Mouse (Mus musculus) myocyte (in vitro differentiated cells): ENCODE measurements at regions not wholly inside any gene's neighbourhood (a gene's known extent, or its start where the extent isn't known, plus 50 kb on each side); places are given as distances from the start of the nearest gene placed in this dataset.

Source experiments
- E2F4 ChIP-seq: IDR thresholded peaks from one replicate; pipeline ENCODE4 v1.6.1; 2011; ENCODE audit warnings: mild to moderate bottlenecking, control low read depth, moderate library complexity; ENCODE audit not compliant: insufficient read depth
- MAX ChIP-seq: IDR thresholded peaks from one replicate; pipeline ENCODE4 v1.6.1; 2011; ENCODE audit warnings: low read depth, mild to moderate bottlenecking, control low read depth
- MYOD1 ChIP-seq, 3 experiments: IDR thresholded peaks; one replicate each; pipeline ENCODE4 v1.6.1; 2011; ENCODE audit warnings: control low read depth in 2 of 3, low read depth in 2 of 3, mild to moderate bottlenecking in 2 of 3, moderate library complexity in 1 of 3; ENCODE audit not compliant: insufficient read length in 2 of 3, control insufficient read depth in 1 of 3
- MYOG ChIP-seq, 3 experiments: IDR thresholded peaks; one replicate each; pipeline ENCODE4 v1.6.1; 2011; ENCODE audit warnings: control low read depth in 2 of 3, low read depth in 2 of 3, mild to moderate bottlenecking in 2 of 3; ENCODE audit not compliant: insufficient read length in 2 of 3, control insufficient read depth in 1 of 3, insufficient read depth in 1 of 3
- POLR2A ChIP-seq: IDR thresholded peaks from one replicate; pipeline ENCODE4 v1.6.1; 2011; ENCODE audit warnings: low read depth, mild to moderate bottlenecking, control low read depth, moderate library complexity; ENCODE audit not compliant: insufficient read length
- POLR2AphosphoS2 ChIP-seq: IDR thresholded peaks from one replicate; pipeline ENCODE4 v1.6.1; 2011; ENCODE audit warnings: low read depth, control low read depth; ENCODE audit not compliant: insufficient read length
- SRF ChIP-seq: IDR thresholded peaks from one replicate; pipeline ENCODE4 v1.6.1; 2011; ENCODE audit warnings: low read depth; ENCODE audit not compliant: control insufficient read depth, insufficient read length
- TCF12 ChIP-seq: IDR thresholded peaks from one replicate; pipeline ENCODE4 v1.6.1; 2011; ENCODE audit warnings: mild to moderate bottlenecking, control low read depth; ENCODE audit not compliant: poor library complexity, insufficient read depth, severe bottlenecking
- TCF3 ChIP-seq: IDR thresholded peaks from one replicate; pipeline ENCODE4 v1.6.1; 2011; ENCODE audit warnings: low read depth, control low read depth; ENCODE audit not compliant: insufficient read length
- USF1 ChIP-seq: IDR thresholded peaks from one replicate; pipeline ENCODE4 v1.6.1; 2011; ENCODE audit warnings: low read depth, mild to moderate bottlenecking, control low read depth, moderate library complexity

DNA sequence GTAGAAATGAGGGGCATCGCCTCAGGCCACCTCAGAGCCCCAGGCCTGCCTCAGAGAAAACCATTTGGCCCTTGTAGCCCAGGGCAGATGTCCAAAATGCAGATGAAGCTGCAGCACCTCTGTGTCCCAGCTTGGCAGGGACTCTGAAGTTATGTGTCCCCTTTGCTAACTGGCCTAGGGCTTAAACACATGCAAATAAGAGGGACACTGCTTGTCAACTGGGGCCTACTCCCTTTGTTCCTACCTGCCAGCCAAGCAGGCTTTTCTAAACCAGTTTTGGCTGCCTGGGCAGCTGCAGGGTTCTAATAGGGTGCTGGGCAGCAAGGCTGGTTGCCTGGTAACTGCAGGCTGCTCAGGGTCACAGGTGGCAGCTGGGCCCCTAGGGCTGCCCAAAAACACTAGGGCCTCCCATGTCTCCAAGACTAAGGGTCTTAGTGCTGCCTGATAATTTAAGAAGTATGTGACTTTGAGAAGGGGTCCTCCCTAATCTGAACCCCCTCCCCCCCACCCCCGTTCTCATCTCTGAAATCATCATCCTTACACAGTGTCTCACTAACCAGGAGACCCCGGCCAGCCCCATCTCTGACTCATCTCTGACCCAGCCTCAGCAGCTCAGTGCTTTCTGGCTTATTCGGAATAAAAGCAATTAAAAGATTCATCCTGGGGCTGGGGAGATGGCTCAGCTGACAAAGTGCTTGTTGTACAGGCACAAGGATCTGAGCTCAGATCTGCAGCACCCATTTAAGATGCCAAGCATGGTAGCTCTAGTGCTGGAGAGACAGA is 158.3 kb downstream of the Tle3 start:
- TF ChIP-seq POLR2A (no peak), USF1 (no peak), POLR2AphosphoS2 (no peak), MAX (no peak), TCF12 (no peak), SRF (no peak), E2F4 (no peak), TCF3 (no peak), MYOD1 (IDR thresholded peaks at IDR 0.05; ENCODE audit: control insufficient read depth in 1 of 3, insufficient read length in 2 of 3, low read depth in 2 of 3) (no peak), MYOG (IDR thresholded peaks at IDR 0.05; ENCODE audit: control insufficient read depth in 1 of 3, insufficient read depth in 1 of 3, insufficient read length in 2 of 3, low read depth in 2 of 3) (peak in 1 of 3 experiments; percentile 6)
